Mouse (Mus musculus) left cerebral cortex, adult 2 months (tissue): ENCODE measurements around the gene Mdga2. TPM values are rescaled to one million over a fixed set of nuclear protein-coding genes. Genes with fewer than 3 reads are reported as not detected.

Experiments
- DNase-seq, 2 experiments: peaks; one replicate each; pipeline ENCODE4 v3.0.0; 2021 to 2022; ENCODE audit warnings: low spot score in 2 of 2, mixed read lengths in 1 of 2; ENCODE audit errors: extremely low spot score in 1 of 2
- H3K27ac ChIP-seq: fragments of 200-600 bp; 2 replicates; pipeline ENCODE4 v1.8.1; 2022
- H3K4me3 ChIP-seq: fragments of 200-600 bp; 2 replicates; pipeline ENCODE4 v1.8.1; 2022
- CTCF ChIP-seq: fragments of 200-600 bp; IDR thresholded peaks from 2 replicates; pipeline ENCODE4 v1.8.1; 2022; ENCODE audit warnings: antibody characterized with exemption, mild to moderate bottlenecking, moderate library complexity
- intact Hi-C: fragments of 180-260 bp; cut with DNase I; formaldehyde crosslinking; loops from one replicate; pipeline ENCODE4 v1.15.1; 2025
- total RNA-seq, 2 experiments: library from RNA; stranded (reverse); gene quantifications; 2 replicates each; pipeline ENCODE4 v1.2.3; 2021

The Mdga2 gene
- total RNA-seq, 2 experiments from 2014 or later: 56.1 to 58.6 TPM

DNA sequence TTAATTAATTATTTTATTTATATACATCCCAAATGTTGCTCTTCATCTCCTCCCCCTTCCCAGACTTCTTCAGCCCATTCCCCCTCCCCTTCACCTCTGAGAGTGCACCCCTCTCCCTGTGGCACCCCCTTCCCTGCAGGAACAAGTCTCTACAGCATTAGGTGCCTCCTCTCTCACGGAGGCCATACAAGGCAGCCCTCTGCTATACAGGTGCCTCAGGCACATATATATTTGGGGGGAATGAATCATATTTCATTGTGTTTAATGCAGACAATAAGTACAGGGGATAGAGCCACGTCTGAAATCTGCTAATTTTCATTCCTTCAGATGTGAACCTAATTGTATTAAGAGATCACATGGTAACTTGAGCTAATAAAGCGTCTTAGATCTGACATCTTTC, 69.3 kb downstream of the Mdga2 start:
- DNase-seq: no peak
- intact Hi-C loops: no loop called here
- TF ChIP-seq CTCF: no peak

DNA sequence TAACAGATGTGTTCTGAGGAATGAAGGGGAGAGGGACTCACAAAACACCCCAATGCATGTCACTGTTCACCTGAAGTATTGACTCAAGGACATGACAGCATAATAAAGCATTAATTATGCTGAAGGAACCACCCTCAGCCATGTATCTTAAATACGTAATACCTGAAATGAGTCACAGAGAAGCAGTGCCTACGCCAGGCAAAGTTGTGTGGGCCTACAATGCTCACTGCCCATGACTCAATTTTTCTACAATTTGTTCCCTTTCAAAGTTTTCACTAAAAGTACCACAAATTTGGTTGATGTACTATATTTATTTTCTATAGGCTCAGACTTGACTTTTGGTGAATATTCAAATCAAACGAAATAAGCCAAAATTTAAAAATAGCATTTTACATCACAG, 80.7 kb downstream of the Mdga2 start:
- intact Hi-C loops: no loop called here
- TF ChIP-seq CTCF: no peak
- Histone ChIP-seq H3K27ac (no peak overlapping the region), H3K4me3 (no peak overlapping the region)
- no peak for DNase-seq

More for the DNA sequence above, 69.3 kb downstream of the Mdga2 start:
- no peak overlapping the region for H3K27ac ChIP-seq
- H3K4me3 ChIP-seq: no peak overlapping the region

DNA sequence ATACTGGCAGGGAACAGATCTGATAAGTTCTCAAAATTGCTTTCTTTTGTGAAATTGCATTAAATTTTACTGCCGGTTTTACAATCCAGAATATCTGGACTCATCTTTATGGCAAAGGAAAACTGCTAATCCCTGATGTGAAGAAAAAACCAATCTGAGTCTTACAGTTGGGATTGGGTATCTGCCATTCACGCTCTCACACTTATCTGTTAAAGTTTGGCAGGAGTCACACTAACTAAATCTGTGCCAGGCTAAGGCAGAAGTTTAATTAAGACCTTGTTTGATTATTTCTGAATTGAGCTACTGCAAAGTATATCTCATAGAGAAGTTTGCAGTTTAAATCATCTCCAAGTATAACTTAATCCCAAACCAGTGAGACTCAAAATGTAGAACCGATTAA, 82.2 kb downstream of the Mdga2 start:
- no peak overlapping the region for H3K4me3 ChIP-seq
- DNase-seq: no peak
- intact Hi-C loops: no loop called here
- TF ChIP-seq CTCF: no peak
- no peak overlapping the region for H3K27ac ChIP-seq

DNA sequence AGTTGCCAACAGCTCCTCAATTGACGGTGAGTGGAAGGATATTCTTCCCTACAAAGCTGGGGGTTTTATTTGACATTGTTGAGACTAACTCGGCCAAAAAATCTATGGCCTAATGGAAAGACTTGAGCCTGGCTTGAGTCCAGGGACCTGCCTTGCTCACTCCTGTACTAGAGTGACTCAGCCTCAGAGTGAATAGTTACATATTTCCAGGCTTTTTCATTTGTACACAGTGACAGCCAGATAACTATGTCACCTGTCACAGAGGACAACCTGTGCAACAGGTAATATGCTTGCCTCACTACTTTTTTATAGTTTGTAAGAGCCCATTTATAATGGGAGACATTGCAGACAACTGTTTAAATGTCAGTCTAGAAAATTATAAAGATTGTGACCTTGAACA, 94.9 kb downstream of the Mdga2 start:
- no peak for TF ChIP-seq CTCF
- intact Hi-C loops: no loop called here
- DNase-seq: no peak
- H3K4me3 ChIP-seq: no peak overlapping the region
- no peak overlapping the region for H3K27ac ChIP-seq

DNA sequence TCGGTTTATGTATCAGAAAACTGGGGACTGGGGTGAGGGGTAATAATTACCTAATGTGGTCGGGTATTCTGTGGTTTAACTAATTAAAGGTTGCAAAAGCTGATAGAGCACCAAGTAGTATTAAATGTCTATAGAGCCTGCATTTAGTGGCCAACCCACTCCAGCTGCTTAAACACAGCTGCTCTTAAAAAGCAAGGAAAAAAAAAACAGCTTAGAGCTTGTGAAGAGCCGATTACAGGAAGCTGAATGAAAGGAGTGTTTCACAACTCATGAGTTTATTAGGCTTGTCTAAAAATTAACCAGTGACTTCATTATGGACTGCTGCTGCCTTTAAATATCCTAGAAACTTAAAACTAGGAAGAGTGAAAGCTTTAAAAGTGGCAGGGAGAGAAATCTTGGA, 98.5 kb downstream of the Mdga2 start:
- no peak for DNase-seq
- no peak overlapping the region for H3K4me3 ChIP-seq
- no peak overlapping the region for H3K27ac ChIP-seq
- intact Hi-C loops: no loop called here
- no peak for TF ChIP-seq CTCF

DNA sequence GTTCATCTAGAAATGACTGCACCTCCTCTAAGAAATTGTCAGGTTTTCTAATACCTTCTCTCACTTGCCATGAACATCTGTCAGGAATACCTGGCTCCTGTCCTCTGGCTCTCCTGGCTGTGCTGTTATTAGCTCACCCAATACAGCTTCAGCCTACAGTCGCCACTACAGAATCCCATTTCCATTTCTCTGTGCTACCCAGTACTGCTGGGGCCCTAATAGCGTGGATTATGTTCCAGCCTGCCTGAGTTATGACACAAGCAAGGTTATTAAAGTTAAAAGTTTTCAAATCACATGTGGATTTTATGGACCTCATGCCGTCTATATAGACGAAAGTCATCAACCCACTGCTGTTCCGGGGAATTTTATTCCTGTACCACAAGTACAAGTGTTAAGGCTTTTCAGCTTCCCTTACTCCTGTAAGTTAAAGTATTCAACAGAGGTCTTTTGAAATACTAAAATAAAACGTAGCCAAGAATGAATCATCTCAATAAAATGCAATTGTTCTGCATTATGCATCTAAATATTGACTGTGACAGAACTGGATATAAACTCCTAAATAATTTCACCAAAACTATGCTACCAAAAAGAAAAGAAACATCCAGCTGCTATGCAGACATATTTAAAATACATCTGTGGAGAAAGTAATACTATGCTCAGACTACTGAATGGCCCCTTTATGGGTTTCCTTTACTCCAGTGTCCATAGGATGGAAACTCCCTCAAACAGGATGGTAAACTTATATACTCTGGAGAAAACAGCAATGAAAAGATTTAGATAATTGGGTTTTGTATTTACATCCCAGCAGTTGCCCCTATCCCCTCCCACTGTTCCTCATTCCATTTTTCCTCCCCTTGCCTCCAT, 103.5 kb downstream of the Mdga2 start:
- Histone ChIP-seq H3K4me3 (no peak overlapping the region), H3K27ac (no peak overlapping the region)
- TF ChIP-seq CTCF: no peak
- DNase-seq: no peak
- intact Hi-C loops: no loop called here

DNA sequence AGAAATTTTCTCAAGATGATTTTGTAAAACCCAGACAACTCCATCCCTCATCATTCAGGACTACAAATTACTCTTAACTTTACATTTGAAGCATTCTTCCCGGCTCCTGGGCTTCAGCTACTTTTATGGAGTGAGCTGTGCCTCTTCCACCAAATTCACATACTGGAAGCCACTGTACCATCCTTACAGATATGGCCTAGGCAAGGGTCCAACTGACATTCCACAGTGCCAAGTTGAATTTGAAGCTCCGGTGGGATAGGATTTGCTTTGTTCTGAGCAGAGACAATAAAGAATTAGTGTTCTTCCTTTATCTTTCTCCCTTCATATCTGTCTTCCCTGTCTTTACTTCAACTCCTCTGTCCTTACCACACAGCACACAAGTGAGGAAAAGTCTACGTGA, 118.2 kb downstream of the Mdga2 start:
- no peak for DNase-seq
- Histone ChIP-seq H3K4me3 (no peak overlapping the region), H3K27ac (no peak overlapping the region)
- no peak for TF ChIP-seq CTCF
- intact Hi-C loops: no loop called here

DNA sequence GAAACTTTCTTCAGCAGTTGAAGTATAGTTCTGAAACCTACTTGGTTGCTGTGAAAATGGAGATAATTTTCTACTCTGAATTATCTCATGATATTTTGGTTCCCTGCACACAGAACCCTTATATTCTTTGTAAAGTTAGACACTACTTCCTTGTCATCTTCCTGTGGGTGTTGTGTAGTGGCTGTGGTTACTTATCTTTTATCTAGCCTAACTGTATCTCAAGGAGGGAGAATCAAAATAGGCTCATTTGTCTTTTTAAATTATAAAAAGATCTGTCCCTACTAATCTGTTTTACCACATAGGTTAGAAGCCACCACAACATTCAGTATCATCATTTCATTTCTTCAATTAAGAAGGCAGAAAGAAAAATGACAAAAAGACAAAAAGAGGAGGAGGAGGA, 127.9 kb downstream of the Mdga2 start:
- H3K27ac ChIP-seq: no peak overlapping the region
- TF ChIP-seq CTCF: no peak
- no peak for DNase-seq
- intact Hi-C loops: loop anchor here (5.0 kb wide), 1 partner anchor 128 kb away; the partner anchor contains the start of gene Mdga2
- no peak overlapping the region for H3K4me3 ChIP-seq

DNA sequence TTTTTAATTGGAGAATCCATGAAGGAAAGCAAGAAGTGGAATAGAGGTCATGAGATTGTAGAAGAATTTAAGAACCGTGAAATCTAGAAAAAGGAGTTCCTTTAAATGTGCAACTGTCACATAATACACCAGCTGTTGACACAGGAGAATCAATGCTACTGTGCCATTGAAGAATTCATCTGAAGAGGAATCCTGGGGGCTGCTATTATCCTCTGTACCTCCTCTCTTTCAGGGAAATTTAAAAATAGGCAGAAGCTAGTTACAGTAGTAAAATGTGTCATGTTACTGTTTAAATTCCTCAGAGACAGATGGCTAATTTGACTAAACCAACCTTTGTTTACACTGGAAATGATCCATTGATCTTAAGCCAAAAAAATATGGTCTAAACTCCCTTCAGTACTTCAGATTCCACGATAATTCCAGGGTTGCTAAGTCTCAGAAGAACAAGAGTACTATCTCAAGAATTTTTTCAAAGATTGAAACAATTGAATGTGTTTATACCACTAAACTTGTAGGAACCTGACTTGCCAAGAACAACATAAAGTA, 131.9 kb downstream of the Mdga2 start:
- intact Hi-C loops: loop anchor here (5.0 kb wide), 1 partner anchor 132 kb away; the partner anchor contains the start of gene Mdga2
- Histone ChIP-seq H3K4me3 (no peak overlapping the region), H3K27ac (no peak overlapping the region)
- no peak for DNase-seq
- no peak for TF ChIP-seq CTCF

DNA sequence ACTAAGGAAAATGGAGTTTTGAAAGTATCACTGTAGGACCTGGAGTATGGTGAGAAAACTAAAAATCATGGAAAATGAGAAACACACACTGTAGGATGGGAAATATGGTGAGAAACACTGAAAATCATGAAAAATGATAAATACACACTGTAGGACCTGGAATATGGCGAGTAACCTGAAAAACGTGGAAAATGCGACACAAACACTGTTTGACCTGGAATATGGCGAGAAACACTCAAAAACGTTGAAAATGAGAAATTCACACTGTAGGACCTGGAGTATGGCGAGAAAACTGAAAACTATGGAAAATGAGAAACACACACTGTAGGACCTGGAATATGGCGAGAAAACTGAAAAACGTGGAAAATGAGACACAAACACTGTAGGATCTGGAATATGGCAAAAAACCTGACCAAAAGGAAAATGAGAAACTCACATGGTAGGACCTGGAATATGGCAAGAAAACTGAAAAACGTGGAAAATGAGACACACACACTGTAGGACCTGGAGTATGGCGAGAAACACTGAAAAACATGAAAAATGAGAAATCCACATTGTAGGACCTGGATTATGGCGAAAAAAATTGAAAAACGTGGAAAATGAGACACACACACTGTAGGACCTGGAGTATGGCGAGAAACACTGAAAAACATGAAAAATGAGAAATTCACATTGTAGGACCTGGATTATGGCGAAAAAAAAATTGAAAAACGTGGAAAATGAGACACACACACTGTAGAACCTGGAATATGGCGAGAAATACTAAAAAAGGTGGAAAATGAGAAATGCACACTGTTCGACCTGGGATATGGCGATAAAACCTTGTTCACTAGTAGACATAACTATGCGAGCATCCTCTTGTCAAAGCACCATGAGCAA, 163.0 kb downstream of the Mdga2 start:
- no peak overlapping the region for H3K27ac ChIP-seq
- no peak for DNase-seq
- TF ChIP-seq CTCF: no peak
- intact Hi-C loops: no loop called here
- H3K4me3 ChIP-seq: no peak overlapping the region

DNA sequence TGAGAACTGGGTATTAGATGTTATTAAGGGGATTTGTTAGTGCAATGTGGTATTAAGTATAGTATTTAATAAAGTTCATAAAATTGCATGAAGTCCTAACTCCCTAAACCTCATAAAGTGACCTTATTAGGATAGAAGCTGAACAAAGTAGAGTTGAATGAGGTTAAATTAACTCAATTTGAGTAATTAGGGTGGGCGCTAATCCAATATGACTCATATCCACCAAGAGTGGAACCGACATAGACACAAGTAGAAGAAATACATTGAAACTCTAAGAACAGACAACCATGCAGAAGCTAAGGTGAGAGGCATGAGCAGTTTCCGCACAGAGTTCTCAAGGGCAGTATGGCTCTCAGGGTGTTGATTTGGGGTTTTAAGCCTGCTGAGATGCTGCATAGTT, 165.7 kb downstream of the Mdga2 start:
- TF ChIP-seq CTCF: no peak
- intact Hi-C loops: no loop called here
- no peak overlapping the region for H3K27ac ChIP-seq
- H3K4me3 ChIP-seq: no peak overlapping the region
- no peak for DNase-seq
